Mouse (Mus musculus): ENCODE data around the gene Id2. TPM values are rescaled to one million over a fixed set of nuclear protein-coding genes. Genes with fewer than 3 reads are reported as not detected.

The Id2 gene
- 7.9 and 11.7 TPM in 2 replicates for total RNA-seq (2017)

- ATAC-seq (replicated peaks; ENCODE audit: low read depth, poor library complexity, severe bottlenecking), result no peak
Observed at GRCm38 (mm10) chr12:25097052-25097209, at the start of gene Id2. TSS of gene Id2 (minus strand) at chr12:25097140.

- no peak for ATAC-seq (replicated peaks; ENCODE audit: low read depth, poor library complexity, severe bottlenecking)
Observed at GRCm38 (mm10) chr12:25145344-25145698, 48.4 kb upstream of the Id2 start.

GRCm38 (mm10) chr12:25144591-25145343 lies 47.8 kb upstream of the Id2 start:
- ATAC-seq (replicated peaks; ENCODE audit: low read depth, poor library complexity, severe bottlenecking), result no peak

GRCm38 (mm10) chr12:25143492-25143891 lies 46.6 kb upstream of the Id2 start:
- ATAC-seq (replicated peaks; ENCODE audit: low read depth, poor library complexity, severe bottlenecking), result peak; percentile 71

GRCm38 (mm10) chr12:25142251-25142650 lies 45.3 kb upstream of the Id2 start:
- peak; percentile 78 for ATAC-seq (replicated peaks; ENCODE audit: low read depth, poor library complexity, severe bottlenecking)

GRCm38 (mm10) chr12:25141311-25141710 lies 44.4 kb upstream of the Id2 start:
- ATAC-seq (replicated peaks; ENCODE audit: low read depth, poor library complexity, severe bottlenecking), result peak; percentile 23; the same call in 1 of the 2 replicates

GRCm38 (mm10) chr12:25140115-25140514 lies 43.2 kb upstream of the Id2 start:
- no peak for ATAC-seq (replicated peaks; ENCODE audit: low read depth, poor library complexity, severe bottlenecking)

GRCm38 (mm10) chr12:25138616-25139015 lies 41.7 kb upstream of the Id2 start:
- no peak for ATAC-seq (replicated peaks; ENCODE audit: low read depth, poor library complexity, severe bottlenecking)

- 0 out of 2 replicates have a peak, but pooled peaks have one; percentile 32 for ATAC-seq (replicated peaks; ENCODE audit: low read depth, poor library complexity, severe bottlenecking)
Observed at GRCm38 (mm10) chr12:25132046-25132445, 35.1 kb upstream of the Id2 start.

- no peak for ATAC-seq (replicated peaks; ENCODE audit: low read depth, poor library complexity, severe bottlenecking)
Observed at GRCm38 (mm10) chr12:25127629-25128028, 30.7 kb upstream of the Id2 start.

GRCm38 (mm10) chr12:25126228-25126627 lies 29.3 kb upstream of the Id2 start:
- ATAC-seq (replicated peaks; ENCODE audit: low read depth, poor library complexity, severe bottlenecking), result no peak

GRCm38 (mm10) chr12:25125239-25125776 lies 28.4 kb upstream of the Id2 start:
- no peak for ATAC-seq (replicated peaks; ENCODE audit: low read depth, poor library complexity, severe bottlenecking)

- no peak for ATAC-seq (replicated peaks; ENCODE audit: low read depth, poor library complexity, severe bottlenecking)
Observed at GRCm38 (mm10) chr12:25124431-25125238, 27.7 kb upstream of the Id2 start.

- ATAC-seq (replicated peaks; ENCODE audit: low read depth, poor library complexity, severe bottlenecking), result no peak
Observed at GRCm38 (mm10) chr12:25120753-25121152, 23.8 kb upstream of the Id2 start.

GRCm38 (mm10) chr12:25119278-25119677 lies 22.3 kb upstream of the Id2 start:
- peak; percentile 99 for ATAC-seq (replicated peaks; ENCODE audit: low read depth, poor library complexity, severe bottlenecking)

GRCm38 (mm10) chr12:25117856-25118511 lies 21.0 kb upstream of the Id2 start:
- ATAC-seq (replicated peaks; ENCODE audit: low read depth, poor library complexity, severe bottlenecking), result 0 out of 2 replicates have a peak, but pooled peaks have one; percentile 29

GRCm38 (mm10) chr12:25116126-25116525 lies 19.2 kb upstream of the Id2 start:
- ATAC-seq (replicated peaks; ENCODE audit: low read depth, poor library complexity, severe bottlenecking), result no peak

GRCm38 (mm10) chr12:25114426-25114825 lies 17.5 kb upstream of the Id2 start:
- ATAC-seq (replicated peaks; ENCODE audit: low read depth, poor library complexity, severe bottlenecking), result no peak

GRCm38 (mm10) chr12:25113357-25113756 lies 16.4 kb upstream of the Id2 start:
- ATAC-seq (replicated peaks; ENCODE audit: low read depth, poor library complexity, severe bottlenecking), result no peak

- no peak for ATAC-seq (replicated peaks; ENCODE audit: low read depth, poor library complexity, severe bottlenecking)
Observed at GRCm38 (mm10) chr12:25112806-25113205, 15.9 kb upstream of the Id2 start.

GRCm38 (mm10) chr12:25110682-25111078 lies 13.7 kb upstream of the Id2 start:
- ATAC-seq (replicated peaks; ENCODE audit: low read depth, poor library complexity, severe bottlenecking), result no peak
